Mouse (Mus musculus): Measurements from ENCODE around the gene Ccdc86.

DNA sequence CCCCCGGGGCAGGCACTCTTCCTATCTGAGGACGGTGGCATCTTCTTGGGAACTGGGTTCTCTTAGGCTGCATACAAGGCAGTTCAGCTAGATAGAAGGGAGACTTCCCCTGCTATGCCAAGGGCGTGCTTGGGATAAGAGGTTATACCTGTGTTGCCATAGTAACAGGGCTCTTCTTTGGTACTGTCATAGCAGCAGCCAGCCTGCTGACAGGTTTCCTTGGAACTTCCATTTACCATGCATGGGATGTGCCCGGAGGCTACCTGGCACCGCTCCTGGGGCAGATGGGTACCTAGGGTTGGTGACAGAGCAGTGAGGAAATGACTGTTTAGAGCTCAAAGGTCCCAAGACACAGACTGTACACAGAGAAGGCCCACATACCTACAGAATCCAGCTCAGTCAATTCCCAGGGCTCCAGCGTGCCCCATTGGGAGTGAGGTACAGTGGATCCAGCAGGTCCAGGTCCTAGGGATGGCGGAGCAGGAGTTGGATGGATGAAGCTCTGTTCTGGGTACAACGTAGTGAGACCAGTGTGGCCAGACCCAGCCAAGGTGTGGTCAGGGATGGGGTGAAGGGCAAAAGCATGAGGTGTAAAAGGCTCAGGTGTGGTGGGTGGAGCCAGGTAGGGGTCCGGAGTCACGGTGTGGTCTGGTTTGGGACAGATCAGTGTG, 30.6 kb downstream of the Ccdc86 start:
- TF ChIP-seq FLI1 (IDR thresholded peaks at IDR 0.05; ENCODE audit: low read length) (no peak), GATA1 (IDR thresholded peaks at IDR 0.05; ENCODE audit: borderline replicate concordance, low read length) (no peak)

Data from megakaryocyte, embryonic 14.5 days (primary cell).